Mouse (Mus musculus) heart, embryonic 13.5 days (tissue): ENCODE measurements around the gene Pde6d. TPM values are rescaled to one million over a fixed set of nuclear protein-coding genes. Genes with fewer than 3 reads are reported as not detected.
A peak's percentile ranks its signal among the peaks of the same experiment; 100 is the strongest.

ENCODE experiments used
- ATAC-seq: fragments of 200-750 bp; cut with Nextera tagmentation; 2 replicates; pipeline ENCODE4 v1.8.0; 2017; ENCODE audit warnings: moderate TSS enrichment; ENCODE audit not compliant: insufficient number of reproducible peaks, low FRiP score, low TSS enrichment; ENCODE audit errors: extremely low read depth
- H3K27ac ChIP-seq: fragments of 300-500 bp; sonication (generic); replicated peaks from 2 replicates; pipeline ENCODE4 v1.5.1; 2015; ENCODE audit warnings: moderate library complexity, mild to moderate bottlenecking, inconsistent platforms
- H3K27me3 ChIP-seq: fragments of 300-500 bp; sonication (generic); replicated peaks from 2 replicates; pipeline ENCODE4 v1.6.1; 2015; ENCODE audit warnings: mild to moderate bottlenecking, inconsistent platforms
- H3K36me3 ChIP-seq: fragments of 300-500 bp; sonication (generic); 2 replicates; pipeline ENCODE4 v1.6.1; 2015; ENCODE audit warnings: mild to moderate bottlenecking, inconsistent platforms
- H3K4me1 ChIP-seq: fragments of 300-500 bp; sonication (generic); 2 replicates; pipeline ENCODE4 v1.6.1; 2015; ENCODE audit warnings: inconsistent platforms
- H3K4me2 ChIP-seq: fragments of 300-500 bp; sonication (generic); 2 replicates; pipeline ENCODE4 v1.6.1; 2015; ENCODE audit warnings: inconsistent platforms, mild to moderate bottlenecking, moderate library complexity
- H3K4me3 ChIP-seq: fragments of 300-500 bp; sonication (generic); 2 replicates; pipeline ENCODE4 v1.5.1; 2015; ENCODE audit warnings: moderate library complexity, mild to moderate bottlenecking, inconsistent platforms
- H3K9ac ChIP-seq: fragments of 300-500 bp; sonication (generic); 2 replicates; pipeline ENCODE4 v1.6.1; 2015; ENCODE audit warnings: inconsistent platforms, mild to moderate bottlenecking, moderate library complexity
- H3K9me3 ChIP-seq: fragments of 300-500 bp; sonication (generic); 2 replicates; pipeline ENCODE4 v1.6.1; 2016; ENCODE audit warnings: inconsistent platforms
- WGBS: fragments of 180-500 bp; shearing (Covaris S2); methylation state at CpG from one replicate; pipeline ENCODE4 v1.1.7; 2015; ENCODE audit warnings: mixed read lengths; 5-methylcytosine and 5-hydroxymethylcytosine counted together
- polyA plus RNA-seq: library from polyadenylated mRNA; unstranded; fragments of >200 nt; fragmentation: Nextera tagmentation; extraction: Ambion mirVana; gene quantifications from 2 replicates; pipeline ENCODE4 v1.2.1, GENCODE M21; 2015

Pde6d gene
- polyA plus RNA-seq, 1 experiment from 2014 or later, result 60.4 TPM

GRCm38 (mm10) chr1:86500681-86501080 lies 81.7 kb downstream of the Pde6d start:
- WGBS, result 66% methylated on average over 4 of the region's 4 CpGs

GRCm38 (mm10) chr1:86499903-86500302 lies 82.5 kb downstream of the Pde6d start:
- H3K4me3 ChIP-seq, result no peak overlapping the region
- H3K27me3 ChIP-seq, result no peaks in the 10 kb centered on the region
- H3K4me1 ChIP-seq, result peaks cover 65% of the 10 kb centered on the region
- ATAC-seq, result no peak
- 26% methylated on average over 3 of the region's 3 CpGs for WGBS
- 0 out of 2 replicates have a peak overlapping the region, but pooled peaks have one; percentile 15 for H3K9ac ChIP-seq
- H3K4me2 ChIP-seq, result no peak overlapping the region
- H3K9me3 ChIP-seq, result no peaks in the 10 kb centered on the region
- H3K36me3 ChIP-seq, result no peaks in the 10 kb centered on the region
- no peak overlapping the region for H3K27ac ChIP-seq

More at GRCm38 (mm10) chr1:86500681-86501080, 81.7 kb downstream of the Pde6d start:
- no peak overlapping the region for H3K4me3 ChIP-seq
- no peaks in the 10 kb centered on the region for H3K9me3 ChIP-seq
- ATAC-seq, result no peak
- H3K4me1 ChIP-seq, result peaks cover 73% of the 10 kb centered on the region
- 0 out of 2 replicates have a peak overlapping the region, but pooled peaks have one; percentile 1 for H3K9ac ChIP-seq
- H3K27me3 ChIP-seq, result no peaks in the 10 kb centered on the region
- H3K4me2 ChIP-seq, result no peak overlapping the region
- H3K36me3 ChIP-seq, result no peaks in the 10 kb centered on the region
- no peak overlapping the region for H3K27ac ChIP-seq

- Histone ChIP-seq H3K27ac (0 out of 2 replicates have a peak overlapping the region, but pooled peaks have one; percentile 60), H3K36me3 (no peaks in the 10 kb centered on the region), H3K9me3 (no peaks in the 10 kb centered on the region), H3K4me3 (no peak overlapping the region), H3K4me1 (peaks cover 58% of the 10 kb centered on the region), H3K9ac (peak overlapping the region; percentile 54; the same call in 1 of the 2 replicates), H3K27me3 (no peaks in the 10 kb centered on the region), H3K4me2 (no peak overlapping the region)
- WGBS, result 50% methylated on average over 1 of the region's 1 CpGs
- no peak for ATAC-seq
Observed at GRCm38 (mm10) chr1:86498611-86499010, 83.8 kb downstream of the Pde6d start.

GRCm38 (mm10) chr1:86497986-86498385 lies 84.4 kb downstream of the Pde6d start:
- Histone ChIP-seq H3K4me2 (no peak overlapping the region), H3K27ac (peak overlapping the region; percentile 60), H3K36me3 (no peaks in the 10 kb centered on the region), H3K9ac (peak overlapping the region; percentile 51), H3K4me1 (peaks cover 51% of the 10 kb centered on the region), H3K9me3 (no peaks in the 10 kb centered on the region), H3K4me3 (no peak overlapping the region), H3K27me3 (no peaks in the 10 kb centered on the region)
- 39% methylated on average over 3 of the region's 3 CpGs for WGBS
- ATAC-seq, result no peak

- Histone ChIP-seq H3K4me3 (no peak overlapping the region), H3K4me2 (no peak overlapping the region), H3K27me3 (no peaks in the 10 kb centered on the region), H3K9me3 (no peaks in the 10 kb centered on the region), H3K9ac (peak overlapping the region; percentile 51), H3K36me3 (no peaks in the 10 kb centered on the region), H3K4me1 (peaks cover 49% of the 10 kb centered on the region), H3K27ac (peak overlapping the region; percentile 60)
- no peak for ATAC-seq
- 61% methylated on average over 5 of the region's 5 CpGs for WGBS
Observed at GRCm38 (mm10) chr1:86497361-86497760, 85.1 kb downstream of the Pde6d start.

GRCm38 (mm10) chr1:86496340-86496739 lies 86.1 kb downstream of the Pde6d start:
- Histone ChIP-seq H3K36me3 (no peaks in the 10 kb centered on the region), H3K4me2 (no peak overlapping the region), H3K4me3 (no peak overlapping the region), H3K4me1 (peaks cover 49% of the 10 kb centered on the region), H3K9ac (no peak overlapping the region), H3K27me3 (no peaks in the 10 kb centered on the region), H3K27ac (no peak overlapping the region), H3K9me3 (no peaks in the 10 kb centered on the region)
- 90% methylated on average over 4 of the region's 4 CpGs for WGBS
- ATAC-seq, result no peak

- Histone ChIP-seq H3K36me3 (no peaks in the 10 kb centered on the region), H3K4me1 (peaks cover 37% of the 10 kb centered on the region), H3K4me2 (no peak overlapping the region), H3K9ac (no peak overlapping the region), H3K27me3 (no peaks in the 10 kb centered on the region), H3K9me3 (no peaks in the 10 kb centered on the region), H3K27ac (no peak overlapping the region), H3K4me3 (no peak overlapping the region)
- no peak for ATAC-seq
- 77% methylated on average over 3 of the region's 3 CpGs for WGBS
Observed at GRCm38 (mm10) chr1:86493783-86494182, 88.6 kb downstream of the Pde6d start.

Other genes with a start within 250 kb of the Pde6d start
- 247 TPM in 2 replicates for gene Ncl, start 223.2 kb downstream of the Pde6d start, polyA plus RNA-seq
- gene Nmur1, start 156.4 kb downstream of the Pde6d start, polyA plus RNA-seq, result not detected in 2 replicates
- not detected in 2 replicates for gene Tex44, start 156.3 kb downstream of the Pde6d start, polyA plus RNA-seq
- 929 and 934 TPM in 2 replicates for gene Ptma, start 55.9 kb downstream of the Pde6d start, polyA plus RNA-seq
- gene Cops7b, start 275 bp upstream of the Pde6d start, polyA plus RNA-seq, result 26.9 and 28.2 TPM in 2 replicates
- 0.57 and 1.3 TPM in 2 replicates for gene Nppc, start 87.9 kb upstream of the Pde6d start, polyA plus RNA-seq
- 15.0 and 16.4 TPM in 2 replicates for gene Dis3l2, start 121.2 kb upstream of the Pde6d start, polyA plus RNA-seq